Mouse (Mus musculus) CH12.LX (cell line): ENCODE results near the gene Parp3. TPM values are rescaled to one million over a fixed set of nuclear protein-coding genes. Genes with fewer than 3 reads are reported as not detected.

Source experiments
- DNase-seq: peaks from one replicate; pipeline ENCODE4 v3.0.0-alpha.2; 2013; ENCODE audit errors: extremely low read depth
- H3K27ac ChIP-seq: 2 replicates; pipeline ENCODE4 v1.5.1; 2012; ENCODE audit warnings: low read depth, mild to moderate bottlenecking, control low read depth, moderate library complexity; ENCODE audit not compliant: insufficient read depth
- H3K27me3 ChIP-seq: replicated peaks from 2 replicates; pipeline ENCODE3; 2012; ENCODE audit warnings: inconsistent platforms
- H3K36me3 ChIP-seq, 2 experiments: replicated peaks in 1 of 2; 2 replicates each; pipeline versions ENCODE3 to v1.6.1; 2012; ENCODE audit warnings: inconsistent platforms in 1 of 2, low read length in 1 of 2, mild to moderate bottlenecking in 1 of 2, mixed read lengths in 1 of 2, moderate library complexity in 1 of 2; ENCODE audit not compliant: control insufficient read depth in 1 of 2, insufficient read depth in 1 of 2
- H3K4me1 ChIP-seq, 2 experiments: 2 replicates each; pipeline ENCODE4 v1.6.1; 2012; ENCODE audit warnings: inconsistent platforms in 1 of 2, moderate library complexity in 1 of 2; ENCODE audit not compliant: insufficient read depth in 2 of 2, control insufficient read depth in 1 of 2
- H3K4me2 ChIP-seq: 2 replicates; pipeline ENCODE4 v1.6.1; 2012; ENCODE audit warnings: low read depth, mild to moderate bottlenecking, control low read depth; ENCODE audit not compliant: poor library complexity, insufficient read depth, severe bottlenecking
- H3K4me3 ChIP-seq, 3 experiments: fragments of 150-350 bp in 1 of 3; sonication (generic) in 1 of 3; replicated peaks in 1 of 3; 2 replicates each; pipeline versions ENCODE3 to v1.5.1; 2011 to 2012; ENCODE audit warnings: low read depth in 2 of 3, low read length in 2 of 3, mild to moderate bottlenecking in 2 of 3, moderate library complexity in 2 of 3, control low read depth in 1 of 3, improper control_type of control experiment in 1 of 3, inconsistent platforms in 1 of 3, mixed read lengths in 1 of 3; ENCODE audit not compliant: poor library complexity in 1 of 3
- H3K79me2 ChIP-seq: replicated peaks from 2 replicates; pipeline ENCODE4 v1.6.1; 2012; ENCODE audit warnings: mild to moderate bottlenecking, moderate library complexity; ENCODE audit not compliant: control insufficient read depth, poor library complexity, insufficient read depth, severe bottlenecking; ENCODE audit errors: extremely low read depth
- H3K9ac ChIP-seq: 2 replicates; pipeline ENCODE4 v1.6.1; 2012; ENCODE audit warnings: low read depth, mild to moderate bottlenecking, control low read depth, moderate library complexity; ENCODE audit not compliant: insufficient read depth
- H3K9me3 ChIP-seq: replicated peaks from 2 replicates; pipeline ENCODE3; 2012; ENCODE audit warnings: low read length, inconsistent platforms, mixed read lengths
- BHLHE40 ChIP-seq: IDR thresholded peaks from 2 replicates; pipeline ENCODE4 v1.6.1; 2011; ENCODE audit warnings: mild to moderate bottlenecking, low read depth, low read length, improper control_type of control experiment
- CTCF ChIP-seq, 2 experiments: IDR thresholded peaks in 1 of 2; conservative IDR thresholded peaks in 1 of 2; 2 replicates each; pipeline ENCODE4 v1.5.1; 2011 to 2012; ENCODE audit warnings: low read depth in 2 of 2, low read length in 2 of 2, improper control_type of control experiment in 1 of 2, inconsistent platforms in 1 of 2, mild to moderate bottlenecking in 1 of 2, moderate library complexity in 1 of 2
- E2F4 ChIP-seq: IDR thresholded peaks from 2 replicates; pipeline ENCODE4 v1.6.1; 2011; ENCODE audit warnings: low read depth, low read length, improper control_type of control experiment; ENCODE audit not compliant: insufficient replicate concordance
- ELF1 ChIP-seq: IDR thresholded peaks from 2 replicates; pipeline ENCODE4 v1.6.1; 2014; ENCODE audit warnings: low read depth, mild to moderate bottlenecking, inconsistent platforms, low read length, improper control_type of control experiment
- ETS1 ChIP-seq: conservative IDR thresholded peaks from 2 replicates; pipeline ENCODE4 v1.6.1; 2012; ENCODE audit warnings: low read depth, mild to moderate bottlenecking, inconsistent platforms, low read length, improper control_type of control experiment, moderate library complexity
- IRF4 ChIP-seq: IDR thresholded peaks from 2 replicates; pipeline ENCODE4 v1.6.1; 2014; ENCODE audit warnings: low read depth, mild to moderate bottlenecking, inconsistent platforms, low read length, improper control_type of control experiment
- JUN ChIP-seq: IDR thresholded peaks from 2 replicates; pipeline ENCODE4 v1.6.1; 2011; ENCODE audit warnings: low read depth, mild to moderate bottlenecking, low read length, improper control_type of control experiment, moderate library complexity; ENCODE audit not compliant: insufficient read depth
- KAT2A ChIP-seq: IDR thresholded peaks from 2 replicates; pipeline ENCODE4 v1.6.1; 2012; ENCODE audit warnings: low read length, improper control_type of control experiment, inconsistent platforms; ENCODE audit not compliant: insufficient replicate concordance
- MAZ ChIP-seq: IDR thresholded peaks from 2 replicates; pipeline ENCODE4 v1.6.1; 2012; ENCODE audit warnings: low read depth, mild to moderate bottlenecking, inconsistent platforms, low read length, improper control_type of control experiment, moderate library complexity
- MEF2A ChIP-seq: IDR thresholded peaks from 2 replicates; pipeline ENCODE4 v1.6.1; 2014; ENCODE audit warnings: low read depth, mild to moderate bottlenecking, inconsistent platforms, low read length, improper control_type of control experiment, borderline replicate concordance
- MXI1 ChIP-seq: IDR thresholded peaks from 2 replicates; pipeline ENCODE4 v1.6.1; 2011; ENCODE audit warnings: mild to moderate bottlenecking, low read depth, low read length, improper control_type of control experiment
- NELFE ChIP-seq: IDR thresholded peaks from 2 replicates; pipeline ENCODE4 v1.6.1; 2011; ENCODE audit warnings: low read depth, low read length, improper control_type of control experiment
- PAX5 ChIP-seq: IDR thresholded peaks from 2 replicates; pipeline ENCODE4 v1.6.1; 2012; ENCODE audit warnings: low read length, inconsistent platforms, mixed read lengths
- POLR2AphosphoS2 ChIP-seq: IDR thresholded peaks from 2 replicates; pipeline ENCODE4 v1.6.1; 2011; ENCODE audit warnings: low read depth, low read length, improper control_type of control experiment
- RAD21 ChIP-seq: IDR thresholded peaks from 2 replicates; pipeline ENCODE4 v1.6.1; 2011; ENCODE audit warnings: low read depth, mild to moderate bottlenecking, low read length, improper control_type of control experiment, moderate library complexity
- RCOR1 ChIP-seq: conservative IDR thresholded peaks from 2 replicates; pipeline ENCODE4 v1.6.1; 2012; ENCODE audit warnings: low read depth, mild to moderate bottlenecking, inconsistent platforms, low read length, improper control_type of control experiment
- SMC3 ChIP-seq: IDR thresholded peaks from 2 replicates; pipeline ENCODE4 v1.6.1; 2011; ENCODE audit warnings: low read depth, low read length, improper control_type of control experiment
- TBP ChIP-seq: conservative IDR thresholded peaks from 2 replicates; pipeline ENCODE4 v1.6.1; 2011; ENCODE audit warnings: low read depth, low read length, improper control_type of control experiment
- TCF12 ChIP-seq: IDR thresholded peaks from 2 replicates; pipeline ENCODE4 v1.6.1; 2014; ENCODE audit warnings: low read depth, mild to moderate bottlenecking, inconsistent platforms, low read length, improper control_type of control experiment
- UBTF ChIP-seq: IDR thresholded peaks from 2 replicates; pipeline ENCODE4 v1.6.1; 2012; ENCODE audit warnings: low read depth, mild to moderate bottlenecking, inconsistent platforms, low read length, improper control_type of control experiment, moderate library complexity
- USF1 ChIP-seq: IDR thresholded peaks from 2 replicates; pipeline ENCODE4 v1.6.1; 2014; ENCODE audit warnings: low read depth, mild to moderate bottlenecking, inconsistent platforms, low read length, improper control_type of control experiment
- USF2 ChIP-seq: conservative IDR thresholded peaks from 2 replicates; pipeline ENCODE4 v1.6.1; 2011; ENCODE audit warnings: low read depth, low read length, improper control_type of control experiment
- ZC3H11A ChIP-seq: IDR thresholded peaks from 2 replicates; pipeline ENCODE4 v1.6.1; 2012; ENCODE audit warnings: low read depth, mild to moderate bottlenecking, inconsistent platforms, low read length, improper control_type of control experiment
- ZKSCAN1 ChIP-seq: IDR thresholded peaks from 2 replicates; pipeline ENCODE4 v1.6.1; 2012; ENCODE audit warnings: low read depth, inconsistent platforms, low read length, improper control_type of control experiment, borderline replicate concordance
- dilution Hi-C: fragments of 300-500 bp; cut with MboI; formaldehyde crosslinking; loops from 2 replicates; pipeline ENCODE4 v1.14.3; 2020; ENCODE audit warnings: low sequenced_read_pairs; ENCODE audit not compliant: extremely low pct_unique_long_range_greater_than_20kb, extremely low pct_ligation_motif_present
- in situ Hi-C: fragments of 300-500 bp; cut with MboI; formaldehyde crosslinking; loops from 3 replicates; pipeline ENCODE4 v1.14.3; 2019; ENCODE audit warnings: low sequenced_read_pairs, low pct_ligation_motif_present, low pct_unique_long_range_greater_than_20kb, mixed read lengths
- polyA plus RNA-seq: library from polyadenylated mRNA; unstranded; fragments of >175 nt; gene quantifications from 2 replicates; pipeline ENCODE4 v1.2.1, GENCODE M21; 2012; ENCODE audit warnings: low read depth; ENCODE audit not compliant: insufficient read length
- total RNA-seq, 2 experiments: library from RNA; depleted of rRNA; stranded (reverse); fragments of 300-350 nt in 1 of 2; fragments of >200 nt in 1 of 2; gene quantifications; 2 replicates each; pipeline ENCODE4 v1.2.3; 2012 to 2014

Parp3 gene
- total and polyA plus RNA-seq, 3 experiments: 10.3 to 24.6 (median 12.9) TPM

- Histone ChIP-seq H3K27ac (no peak overlapping the region), H3K4me1 (peaks cover 0 to 23% of the 10 kb centered on the region in 2 experiments; a peak in 3 of 4 replicates), H3K4me2 (no peak overlapping the region), H3K4me3 (no peak overlapping the region), H3K9ac (no peak overlapping the region), H3K9me3 (peaks cover 16% of the 10 kb centered on the region), H3K27me3 (no peaks in the 10 kb centered on the region), H3K36me3 (peaks cover 16 to 58% of the 10 kb centered on the region in 2 experiments), H3K79me2 (no peaks in the 10 kb centered on the region)
- no peak for DNase-seq
- dilution Hi-C loops: no loop called here
- TF ChIP-seq CTCF (conservative IDR thresholded peaks at IDR 0.05 in 1 of 2, IDR thresholded peaks at IDR 0.05 in 1 of 2; ENCODE audit: low read depth in 2 of 2, low read length in 2 of 2) (peak in 1 of 2 experiments; percentile 44; a peak in 2 of 4 replicates), IRF4 (no peak), RAD21 (peak; percentile 24), USF1 (no peak), POLR2AphosphoS2 (no peak), TBP (no peak), E2F4 (no peak), ZC3H11A (no peak), NELFE (no peak), PAX5 (no peak), ELF1 (no peak), SMC3 (no peak; the same call in 1 of the 2 replicates), MXI1 (no peak), BHLHE40 (peak; percentile 60; the same call in 1 of the 2 replicates), MEF2A (no peak), RCOR1 (no peak), ETS1 (no peak), ZKSCAN1 (no peak), KAT2A (no peak), JUN (no peak), UBTF (no peak), TCF12 (no peak), USF2 (no peak), MAZ (no peak)
- in situ Hi-C loops: no loop called here
These were observed 7.4 kb downstream of the Parp3 start for GRCm38 (mm10) chr9:106469317-106469716.
